Mouse (Mus musculus): ENCODE measurements around the gene Ccdc8.
A peak's percentile ranks its signal among the peaks of the same experiment; 100 is the strongest.

The Ccdc8 gene

GRCm38 (mm10) chr7:17010010-17010347 is 17.5 kb downstream of the Ccdc8 start:
- DNase-seq (ENCODE audit: low read depth, low spot score) = no peak

- peak; percentile 84 for DNase-seq (ENCODE audit: low read depth, low spot score)
These were observed 19.5 kb downstream of the Ccdc8 start for GRCm38 (mm10) chr7:17011909-17012590.

GRCm38 (mm10) chr7:17015381-17015780 is 22.9 kb downstream of the Ccdc8 start:
- DNase-seq (ENCODE audit: low read depth, low spot score) = peak; percentile 44

- DNase-seq (ENCODE audit: low read depth, low spot score) = peak; percentile 100
These were observed 24.5 kb downstream of the Ccdc8 start for GRCm38 (mm10) chr7:17017036-17017435.

GRCm38 (mm10) chr7:17017921-17018320 is 25.4 kb downstream of the Ccdc8 start:
- DNase-seq (ENCODE audit: low read depth, low spot score) = no peak

GRCm38 (mm10) chr7:17019426-17020166 is 27.1 kb downstream of the Ccdc8 start:
- peak; percentile 42 for DNase-seq (ENCODE audit: low read depth, low spot score)

GRCm38 (mm10) chr7:17022176-17022575 is 29.7 kb downstream of the Ccdc8 start:
- no peak for DNase-seq (ENCODE audit: low read depth, low spot score)

- DNase-seq (ENCODE audit: low read depth, low spot score) = no peak
These were observed 31.2 kb downstream of the Ccdc8 start for GRCm38 (mm10) chr7:17023701-17024100.

GRCm38 (mm10) chr7:17024141-17024540 is 31.6 kb downstream of the Ccdc8 start:
- peak; percentile 59 for DNase-seq (ENCODE audit: low read depth, low spot score)

- DNase-seq (ENCODE audit: low read depth, low spot score) = no peak
These were observed 32.5 kb downstream of the Ccdc8 start for GRCm38 (mm10) chr7:17024814-17025504.

- no peak for DNase-seq (ENCODE audit: low read depth, low spot score)
These were observed 33.0 kb downstream of the Ccdc8 start for GRCm38 (mm10) chr7:17025505-17025894.

- DNase-seq (ENCODE audit: low read depth, low spot score) = no peak
These were observed 33.6 kb downstream of the Ccdc8 start for GRCm38 (mm10) chr7:17025896-17026622.

- peak; percentile 93 for DNase-seq (ENCODE audit: low read depth, low spot score)
These were observed 34.4 kb downstream of the Ccdc8 start for GRCm38 (mm10) chr7:17026710-17027587.

GRCm38 (mm10) chr7:17027588-17028343 is 35.3 kb downstream of the Ccdc8 start, which contains the start of gene Ppp5c:
TSS of gene Ppp5c (minus strand) at chr7:17027924.
- DNase-seq (ENCODE audit: low read depth, low spot score) = peak; percentile 94

GRCm38 (mm10) chr7:17028923-17029322 is 36.4 kb downstream of the Ccdc8 start:
- DNase-seq (ENCODE audit: low read depth, low spot score) = peak; percentile 69

GRCm38 (mm10) chr7:17030239-17030638 is 37.7 kb downstream of the Ccdc8 start:
- peak; percentile 80 for DNase-seq (ENCODE audit: low read depth, low spot score)

GRCm38 (mm10) chr7:17038018-17038695 is 45.6 kb downstream of the Ccdc8 start:
- no peak for DNase-seq (ENCODE audit: low read depth, low spot score)

GRCm38 (mm10) chr7:17039373-17039772 is 46.9 kb downstream of the Ccdc8 start:
- no peak for DNase-seq (ENCODE audit: low read depth, low spot score)

GRCm38 (mm10) chr7:17045743-17046142 is 53.2 kb downstream of the Ccdc8 start:
- peak; percentile 83 for DNase-seq (ENCODE audit: low read depth, low spot score)

Data from brain, adult 2 months (tissue).